Mouse (Mus musculus) neutrophil, adult 65 days (primary cell): ENCODE measurements around the gene Gps2. TPM values are rescaled to one million over a fixed set of nuclear protein-coding genes. Genes with fewer than 3 reads are reported as not detected.

Experiments used
- total RNA-seq: library from RNA; stranded (reverse); gene quantifications from 2 replicates; pipeline ENCODE4 v1.2.4, GENCODE M21; 2023

Gps2 gene
- total RNA-seq: 71.0 and 76.8 TPM in 2 replicates

GRCm38 (mm10) chr11:69913554-69914371, at the start of gene Gps2:
Gene Gps2, plus strand, starts transcription at chr11:69913888.

GRCm38 (mm10) chr11:69877878-69878277, 35.8 kb upstream of the Gps2 start, which contains the start of gene Tmem95:
Gene Tmem95, minus strand, starts transcription at chr11:69878018.

GRCm38 (mm10) chr11:69880853-69881603, 32.7 kb upstream of the Gps2 start, which contains the start of gene Kctd11:
Gene Kctd11, minus strand, starts transcription at chr11:69881406.

GRCm38 (mm10) chr11:69895291-69895690, 18.4 kb upstream of the Gps2 start, which contains the start of gene Acap1:
Gene Acap1, minus strand, starts transcription at chr11:69895539.

GRCm38 (mm10) chr11:69900471-69901405, 12.9 kb upstream of the Gps2 start, which contains the start of the genes 2810408A11Rik and Neurl4:
Gene 2810408A11Rik, minus strand, starts transcription at chr11:69900987.
Gene Neurl4, plus strand, starts transcription at chr11:69901072.

GRCm38 (mm10) chr11:69921114-69922011, 7.7 kb downstream of the Gps2 start, which contains the start of gene Eif5a:
Gene Eif5a, minus strand, starts transcription at chr11:69921958.

GRCm38 (mm10) chr11:69935137-69935879, 21.6 kb downstream of the Gps2 start, which contains the start of gene Ybx2:
Gene Ybx2, plus strand, starts transcription at chr11:69935796.

GRCm38 (mm10) chr11:69948066-69948762, 34.5 kb downstream of the Gps2 start, which contains the start of gene Slc2a4:
Gene Slc2a4, minus strand, starts transcription at chr11:69948188.

GRCm38 (mm10) chr11:69964650-69965270, 51.1 kb downstream of the Gps2 start, which contains the start of gene Cldn7:
Gene Cldn7, plus strand, starts transcription at chr11:69964779.

Other genes starting within 250 kb of the Gps2 start
- gene Cd68, start 247.7 kb upstream of the Gps2 start, total RNA-seq: 79.5 and 104 TPM in 2 replicates
- gene Eif4a1, start 241.5 kb upstream of the Gps2 start, total RNA-seq: 525 and 565 TPM in 2 replicates
- gene Senp3, start 231.8 kb upstream of the Gps2 start, total RNA-seq: 77.3 and 91.6 TPM in 2 replicates
- 10.0 and 11.1 TPM in 2 replicates for gene Tnfsf13, start 228.1 kb upstream of the Gps2 start, total RNA-seq
- 7.3 and 8.2 TPM in 2 replicates for gene Tnfsf12, start 218.0 kb upstream of the Gps2 start, total RNA-seq
- 1.4 and 4.9 TPM in 2 replicates for gene Tnfsfm13, start 217.8 kb upstream of the Gps2 start, total RNA-seq
- gene Polr2a, start 155.3 kb upstream of the Gps2 start, total RNA-seq: 74.6 and 76.6 TPM in 2 replicates
- gene Slc35g3, start 151.9 kb upstream of the Gps2 start, total RNA-seq: not detected in 2 replicates
- 0.70 and 1.2 TPM in 2 replicates for gene Zbtb4, start 148.0 kb upstream of the Gps2 start, total RNA-seq
- gene Chrnb1, start 117.9 kb upstream of the Gps2 start, total RNA-seq: 0.54 and 1.0 TPM in 2 replicates
- gene Fgf11, start 112.0 kb upstream of the Gps2 start, total RNA-seq: not detected in 2 replicates
- not detected in 2 replicates for gene Tmem102, start 108.3 kb upstream of the Gps2 start, total RNA-seq
- not detected in 2 replicates for gene Gm39566, start 98.6 kb upstream of the Gps2 start, total RNA-seq
- gene Spem2, start 95.4 kb upstream of the Gps2 start, total RNA-seq: not detected in 2 replicates
- not detected in 2 replicates for gene Spem1, start 91.7 kb upstream of the Gps2 start, total RNA-seq
- 0.88 and 1.8 TPM in 2 replicates for gene Nlgn2, start 76.1 kb upstream of the Gps2 start, total RNA-seq
- 76.0 and 86.7 TPM in 2 replicates for gene Tmem256, start 75.4 kb upstream of the Gps2 start, total RNA-seq
- 26.2 and 36.2 TPM in 2 replicates for gene Plscr3, start 67.5 kb upstream of the Gps2 start, total RNA-seq
- not detected in 2 replicates for gene Tnk1, start 55.2 kb upstream of the Gps2 start, total RNA-seq
- 0.84 TPM in 1 of 2 replicates, not detected in the other for gene Tmem95, start 35.9 kb upstream of the Gps2 start, total RNA-seq
- gene Kctd11, start 32.5 kb upstream of the Gps2 start, total RNA-seq: 6.8 TPM in 2 replicates
- gene Acap1, start 18.3 kb upstream of the Gps2 start, total RNA-seq: 262 and 323 TPM in 2 replicates
- 1.2 and 2.6 TPM in 2 replicates for gene 2810408A11Rik, start 12.9 kb upstream of the Gps2 start, total RNA-seq
- gene Neurl4, start 12.8 kb upstream of the Gps2 start, total RNA-seq: 17.7 and 25.0 TPM in 2 replicates
- 429 and 447 TPM in 2 replicates for gene Eif5a, start 8.1 kb downstream of the Gps2 start, total RNA-seq
- not detected in 2 replicates for gene Ybx2, start 21.9 kb downstream of the Gps2 start, total RNA-seq
- gene Slc2a4, start 34.3 kb downstream of the Gps2 start, total RNA-seq: 0.20 TPM in 1 of 2 replicates, not detected in the other
- gene Cldn7, start 50.9 kb downstream of the Gps2 start, total RNA-seq: not detected in 2 replicates
- gene Ctdnep1, start 67.3 kb downstream of the Gps2 start, total RNA-seq: 57.0 and 90.8 TPM in 2 replicates
- gene Elp5, start 68.6 kb downstream of the Gps2 start, total RNA-seq: 24.6 and 25.4 TPM in 2 replicates
- gene Gabarap, start 77.3 kb downstream of the Gps2 start, total RNA-seq: 585 and 586 TPM in 2 replicates
- gene Phf23, start 81.9 kb downstream of the Gps2 start, total RNA-seq: 41.1 and 46.0 TPM in 2 replicates
- 18.1 and 19.3 TPM in 2 replicates for gene Dvl2, start 86.7 kb downstream of the Gps2 start, total RNA-seq
- 41.4 and 52.4 TPM in 2 replicates for gene Acadvl, start 101.5 kb downstream of the Gps2 start, total RNA-seq
- gene Dlg4, start 103.1 kb downstream of the Gps2 start, total RNA-seq: 3.3 and 6.2 TPM in 2 replicates
- gene Asgr1, start 140.2 kb downstream of the Gps2 start, total RNA-seq: not detected in 2 replicates
- gene Asgr2, start 178.8 kb downstream of the Gps2 start, total RNA-seq: 0.69 TPM in 1 of 2 replicates, not detected in the other
- gene Mgl2, start 216.4 kb downstream of the Gps2 start, total RNA-seq: 6.6 and 9.0 TPM in 2 replicates
- gene Clec10a, start 242.3 kb downstream of the Gps2 start, total RNA-seq: 11.3 and 11.4 TPM in 2 replicates